Mouse (Mus musculus) embryonic fibroblast, embryonic 13.5 days (primary cell): ENCODE results near the gene Kcnip3. TPM values are rescaled to one million over a fixed set of nuclear protein-coding genes. Genes with fewer than 3 reads are reported as not detected.

Experiments used
- H3K27ac ChIP-seq: 2 replicates; pipeline ENCODE4 v1.5.1; 2012; ENCODE audit warnings: low read length, control low read depth, inconsistent platforms; ENCODE audit not compliant: insufficient read depth
- H3K4me1 ChIP-seq: 2 replicates; pipeline ENCODE4 v1.6.1; 2011; ENCODE audit warnings: low read length; ENCODE audit not compliant: control insufficient read depth, insufficient read depth
- H3K4me3 ChIP-seq: 2 replicates; pipeline ENCODE4 v1.5.1; 2011; ENCODE audit warnings: mild to moderate bottlenecking, control low read depth, low read length; ENCODE audit not compliant: insufficient read depth
- CTCF ChIP-seq: IDR thresholded peaks from 2 replicates; pipeline ENCODE4 v1.5.1; 2011; ENCODE audit warnings: mild to moderate bottlenecking, control low read depth, low read length, moderate library complexity, borderline replicate concordance; ENCODE audit not compliant: insufficient read depth
- POLR2A ChIP-seq: IDR thresholded peaks from 2 replicates; pipeline ENCODE4 v1.6.1; 2011; ENCODE audit warnings: low read depth, mild to moderate bottlenecking, control low read depth, low read length, moderate library complexity
- polyA plus RNA-seq: library from polyadenylated mRNA; stranded (reverse); fragments of >200 nt; gene quantifications from 2 replicates; pipeline ENCODE4 v1.2.4, GENCODE M21; 2011; ENCODE audit warnings: low read depth; ENCODE audit not compliant: missing spikeins, insufficient read length

The Kcnip3 gene
- polyA plus RNA-seq, 1 experiment, result 2.1 TPM

- H3K27ac ChIP-seq, result no peak overlapping the region
- H3K4me3 ChIP-seq, result no peak overlapping the region
- TF ChIP-seq CTCF (no peak), POLR2A (no peak)
- H3K4me1 ChIP-seq, result no peaks in the 10 kb centered on the region
Observed at GRCm38 (mm10) chr2:127415806-127416205, 106.1 kb downstream of the Kcnip3 start.

DNA sequence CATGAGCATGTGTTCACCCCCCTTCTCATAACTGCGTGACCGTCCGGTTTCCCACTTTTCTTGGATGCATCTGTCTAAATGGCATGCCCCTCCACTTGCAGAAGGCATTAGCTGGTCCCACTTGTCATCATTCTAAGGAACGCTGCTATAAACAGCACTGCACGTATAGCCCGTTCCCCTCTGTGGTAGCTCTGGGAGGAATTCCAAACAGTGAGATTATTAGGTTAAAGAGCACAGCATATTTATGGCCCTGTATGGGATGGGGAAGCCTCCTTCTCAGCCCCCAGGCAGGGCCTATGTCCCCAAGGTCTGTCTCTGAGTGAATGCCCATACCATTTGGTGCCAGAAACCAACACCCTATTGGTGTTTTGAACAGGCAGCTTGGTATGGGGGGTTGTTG lies 110.8 kb downstream of the Kcnip3 start:
- Histone ChIP-seq H3K4me3 (no peak overlapping the region), H3K4me1 (no peaks in the 10 kb centered on the region), H3K27ac (no peak overlapping the region)
- no peak for TF ChIP-seq CTCF
- TF ChIP-seq POLR2A, result no peak

Other genes starting within 250 kb of the Kcnip3 start
- gene Dusp2, start 185.9 kb downstream of the Kcnip3 start, polyA plus RNA-seq, result not detected in 2 replicates
- gene Astl, start 183.5 kb downstream of the Kcnip3 start, polyA plus RNA-seq, result not detected in 2 replicates
- not detected in 2 replicates for gene Adra2b, start 158.9 kb downstream of the Kcnip3 start, polyA plus RNA-seq
- not detected in 2 replicates for gene Gpat2, start 96.9 kb downstream of the Kcnip3 start, polyA plus RNA-seq
- 5.1 and 12.3 TPM in 2 replicates for gene Fahd2a, start 77.5 kb downstream of the Kcnip3 start, polyA plus RNA-seq
- gene Prom2, start 19.4 kb upstream of the Kcnip3 start, polyA plus RNA-seq, result not detected in 2 replicates
- 2.9 and 3.1 TPM in 2 replicates for gene Zfp661, start 65.0 kb upstream of the Kcnip3 start, polyA plus RNA-seq
- gene Mrps5, start 65.1 kb upstream of the Kcnip3 start, polyA plus RNA-seq, result 57.6 and 70.3 TPM in 2 replicates
- gene Mal, start 134.6 kb upstream of the Kcnip3 start, polyA plus RNA-seq, result not detected in 2 replicates
- gene Mall, start 207.8 kb upstream of the Kcnip3 start, polyA plus RNA-seq, result not detected in 2 replicates